Mouse (Mus musculus): ENCODE measurements at regions not wholly inside any gene's neighbourhood (a gene's known extent, or its start where the extent isn't known, plus 50 kb on each side); places are given as distances from the start of the nearest gene placed in this dataset.

DNA sequence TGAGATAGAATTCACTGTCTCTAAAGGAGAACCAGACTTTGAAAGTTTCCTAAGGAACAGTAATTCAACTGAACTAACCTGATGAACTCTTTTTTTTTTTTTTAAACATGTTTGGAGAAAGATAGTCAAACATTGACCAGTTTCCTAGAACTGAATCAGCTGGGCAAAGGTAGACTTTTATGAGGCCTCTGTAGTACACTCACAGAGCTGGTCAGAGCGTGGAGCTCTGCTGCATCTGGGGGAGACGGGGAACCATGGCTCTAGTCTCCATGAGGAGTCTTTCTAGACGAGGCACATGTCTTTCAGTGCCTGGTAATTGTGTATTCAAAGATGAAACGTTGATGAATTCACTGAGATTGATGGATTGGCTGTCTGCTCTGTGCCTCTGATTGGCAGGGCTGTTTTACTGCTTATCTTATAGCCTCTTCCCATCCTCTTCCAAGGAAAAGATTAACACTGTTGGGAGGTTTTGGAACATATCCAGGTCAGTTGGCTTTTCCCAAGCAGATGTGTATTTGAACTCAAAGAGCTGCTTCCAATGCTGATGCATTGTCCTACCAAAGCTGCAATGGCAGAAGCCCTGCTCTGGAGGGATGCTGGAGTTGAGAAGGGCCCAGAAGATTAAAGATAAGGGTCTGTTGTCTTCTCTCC, 122.5 kb upstream of the Maf start:
- 56% methylated on average over 4 of the region's 4 CpGs for WGBS
- H3K36me3 ChIP-seq = no peaks in the 10 kb centered on the region
- H3K4me1 ChIP-seq = no peaks in the 10 kb centered on the region
- H3K4me3 ChIP-seq (replicated peaks) = no peak overlapping the region
- ATAC-seq (ENCODE audit: low FRiP score) = no peak
- H3K27me3 ChIP-seq (replicated peaks) = no peaks in the 10 kb centered on the region
- H3K9me3 ChIP-seq (replicated peaks) = no peaks in the 10 kb centered on the region
- no peak overlapping the region for H3K9ac ChIP-seq (replicated peaks)
- no peak overlapping the region for H3K27ac ChIP-seq (replicated peaks)
- no peak overlapping the region for H3K4me2 ChIP-seq

DNA sequence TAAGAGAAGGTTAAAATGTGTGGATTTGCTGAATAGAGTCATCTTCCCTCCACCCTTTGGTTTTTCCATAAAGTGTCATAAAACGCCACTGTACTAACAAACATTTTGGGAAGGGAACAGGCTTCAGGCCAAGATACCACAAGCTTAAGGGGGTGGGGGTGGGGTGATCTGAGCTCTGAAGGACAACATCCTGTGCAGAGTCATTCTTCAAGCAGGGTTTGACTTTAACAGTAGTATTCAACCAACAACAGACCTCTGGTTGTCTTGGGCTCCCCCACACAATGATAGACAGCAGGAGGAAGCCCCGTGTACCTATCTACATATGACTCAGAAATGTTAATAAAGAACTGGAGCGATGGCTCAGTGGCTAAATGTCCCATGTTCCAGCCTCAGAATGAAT, 118.9 kb upstream of the Maf start:
- no peak overlapping the region for H3K9ac ChIP-seq (replicated peaks)
- no peak overlapping the region for H3K4me3 ChIP-seq (replicated peaks)
- no peaks in the 10 kb centered on the region for H3K27me3 ChIP-seq (replicated peaks)
- ATAC-seq (ENCODE audit: low FRiP score) = no peak
- no peaks in the 10 kb centered on the region for H3K4me1 ChIP-seq
- no peak overlapping the region for H3K27ac ChIP-seq (replicated peaks)
- no peaks in the 10 kb centered on the region for H3K36me3 ChIP-seq
- 90% methylated on average over 3 of the region's 3 CpGs for WGBS
- H3K4me2 ChIP-seq = no peak overlapping the region
- H3K9me3 ChIP-seq (replicated peaks) = no peaks in the 10 kb centered on the region

DNA sequence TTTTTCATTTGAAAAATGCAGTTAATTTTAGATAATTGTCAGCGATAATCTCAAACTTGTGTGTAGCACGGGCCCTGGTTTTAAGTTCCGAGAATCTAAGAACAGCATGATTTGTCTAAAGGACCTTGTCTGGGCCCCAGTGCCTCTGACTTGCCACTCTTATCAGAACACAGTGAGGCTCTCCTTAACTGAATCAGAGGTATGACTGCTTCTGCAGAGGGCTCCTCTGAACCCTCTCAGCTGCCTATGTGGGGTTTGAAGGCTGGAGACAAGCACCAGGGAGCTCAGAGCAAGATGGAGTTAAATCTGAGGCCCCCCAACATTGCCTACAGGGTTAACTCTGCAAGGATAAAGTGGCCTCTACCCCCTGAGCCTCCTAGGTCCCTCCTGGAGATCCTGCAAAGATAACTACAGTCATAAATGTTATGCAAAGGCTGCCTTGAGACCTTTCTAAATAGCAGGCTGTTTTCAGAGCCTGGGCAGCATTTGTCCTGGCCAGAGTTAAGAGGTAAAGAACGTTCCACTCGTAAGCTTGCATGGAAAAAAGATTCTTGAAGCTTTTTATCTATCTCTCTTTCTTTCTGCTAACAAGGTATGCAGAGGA, 118.4 kb upstream of the Maf start:
- Histone ChIP-seq H3K9me3 (replicated peaks) (no peaks in the 10 kb centered on the region), H3K27ac (replicated peaks) (no peak overlapping the region), H3K9ac (replicated peaks) (no peak overlapping the region), H3K27me3 (replicated peaks) (no peaks in the 10 kb centered on the region), H3K4me1 (no peaks in the 10 kb centered on the region), H3K36me3 (no peaks in the 10 kb centered on the region), H3K4me2 (no peak overlapping the region), H3K4me3 (replicated peaks) (no peak overlapping the region)
- no peak for ATAC-seq (ENCODE audit: low FRiP score)
- WGBS = 76% methylated on average over 5 of the region's 5 CpGs

DNA sequence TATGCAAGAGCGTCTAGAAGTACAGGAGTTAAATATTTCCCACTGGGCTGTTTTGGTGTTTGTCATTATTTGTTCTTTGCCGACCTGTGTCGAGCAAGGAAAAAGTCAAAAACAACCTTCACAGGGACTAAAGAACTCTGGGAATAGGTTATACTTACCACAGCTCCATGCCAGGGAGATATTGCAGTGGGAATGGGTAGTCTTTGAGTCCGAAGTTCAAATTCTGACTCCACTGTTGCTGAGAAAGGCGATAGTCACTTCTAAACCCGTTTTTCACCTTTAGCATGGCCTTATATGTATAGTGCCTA, 116.8 kb upstream of the Maf start:
- no peak overlapping the region for H3K4me2 ChIP-seq
- no peak overlapping the region for H3K9ac ChIP-seq (replicated peaks)
- no peak overlapping the region for H3K27ac ChIP-seq (replicated peaks)
- H3K9me3 ChIP-seq (replicated peaks) = no peaks in the 10 kb centered on the region
- 89% methylated on average over 6 of the region's 6 CpGs for WGBS
- no peak for ATAC-seq (ENCODE audit: low FRiP score)
- no peaks in the 10 kb centered on the region for H3K4me1 ChIP-seq
- no peak overlapping the region for H3K4me3 ChIP-seq (replicated peaks)
- no peaks in the 10 kb centered on the region for H3K27me3 ChIP-seq (replicated peaks)
- no peaks in the 10 kb centered on the region for H3K36me3 ChIP-seq

DNA sequence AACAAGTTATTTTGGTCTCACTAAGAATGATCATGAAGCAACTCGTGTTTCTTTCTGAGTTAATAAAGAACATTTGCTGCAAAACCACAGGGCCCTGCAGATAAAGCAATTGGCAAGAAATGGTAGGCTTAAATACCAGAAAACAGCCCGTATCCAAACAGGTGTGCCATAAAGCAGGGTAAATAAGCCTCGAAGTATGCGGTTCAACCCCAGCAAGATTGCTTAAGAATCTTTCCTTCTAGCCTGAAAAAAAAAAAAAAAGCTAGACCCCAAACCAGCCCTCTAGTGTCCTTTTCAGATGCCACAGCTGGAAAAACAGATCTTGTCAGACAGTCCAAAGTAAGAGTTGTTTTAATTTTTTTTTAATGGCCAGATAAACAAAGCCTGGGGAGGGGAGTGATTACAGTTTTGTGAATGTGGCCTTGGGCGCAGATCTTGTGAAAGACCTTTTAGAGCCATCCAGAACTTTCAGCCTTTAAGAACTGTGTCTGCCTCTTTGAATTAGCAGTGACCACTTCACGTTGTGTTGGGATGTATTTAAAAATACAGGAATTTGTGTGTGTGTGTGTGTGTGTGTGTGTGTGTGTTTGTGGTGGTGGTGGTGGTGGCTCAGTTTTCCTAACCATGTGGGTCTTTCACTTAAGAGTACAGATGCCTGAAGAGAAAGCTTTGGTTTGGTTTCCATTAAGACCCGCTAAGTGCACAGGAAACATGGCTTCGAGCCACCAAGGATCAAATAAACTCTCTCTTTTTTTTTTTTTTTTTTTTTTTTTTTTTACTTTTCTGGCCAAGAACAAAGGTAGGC, 116.3 kb upstream of the Maf start:
- ATAC-seq (ENCODE audit: low FRiP score) = no peak
- no peaks in the 10 kb centered on the region for H3K9me3 ChIP-seq (replicated peaks)
- no peak overlapping the region for H3K27ac ChIP-seq (replicated peaks)
- no peak overlapping the region for H3K4me3 ChIP-seq (replicated peaks)
- WGBS = 75% methylated on average over 8 of the region's 8 CpGs
- H3K9ac ChIP-seq (replicated peaks) = no peak overlapping the region
- H3K4me2 ChIP-seq = no peak overlapping the region
- no peaks in the 10 kb centered on the region for H3K4me1 ChIP-seq
- H3K36me3 ChIP-seq = no peaks in the 10 kb centered on the region
- H3K27me3 ChIP-seq (replicated peaks) = no peaks in the 10 kb centered on the region

DNA sequence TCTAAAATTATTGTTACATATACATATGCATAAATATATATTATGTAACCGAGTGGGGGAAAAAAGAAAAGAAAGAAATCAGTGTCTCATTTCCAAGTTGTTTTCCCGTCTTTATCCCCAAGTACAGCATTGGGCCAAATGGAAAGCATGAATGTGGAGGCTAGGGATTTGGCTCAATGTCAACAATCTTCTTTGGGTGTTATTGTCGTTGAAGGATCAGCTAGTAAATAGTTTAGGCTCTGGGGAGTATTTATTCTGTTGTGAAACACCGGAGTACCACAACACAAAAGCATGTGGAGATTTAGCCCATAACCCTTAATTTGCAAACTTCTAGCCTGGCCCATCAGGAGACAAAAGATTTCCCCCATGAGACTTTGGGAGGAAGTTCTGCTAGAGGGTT, 105.8 kb upstream of the Maf start:
- H3K4me1 ChIP-seq = no peaks in the 10 kb centered on the region
- no peak overlapping the region for H3K4me2 ChIP-seq
- H3K27me3 ChIP-seq (replicated peaks) = no peaks in the 10 kb centered on the region
- H3K36me3 ChIP-seq = no peaks in the 10 kb centered on the region
- no peak overlapping the region for H3K9ac ChIP-seq (replicated peaks)
- H3K4me3 ChIP-seq (replicated peaks) = no peak overlapping the region
- WGBS = 64% methylated on average over 4 of the region's 4 CpGs
- H3K9me3 ChIP-seq (replicated peaks) = no peaks in the 10 kb centered on the region
- no peak for ATAC-seq (ENCODE audit: low FRiP score)
- H3K27ac ChIP-seq (replicated peaks) = no peak overlapping the region

DNA sequence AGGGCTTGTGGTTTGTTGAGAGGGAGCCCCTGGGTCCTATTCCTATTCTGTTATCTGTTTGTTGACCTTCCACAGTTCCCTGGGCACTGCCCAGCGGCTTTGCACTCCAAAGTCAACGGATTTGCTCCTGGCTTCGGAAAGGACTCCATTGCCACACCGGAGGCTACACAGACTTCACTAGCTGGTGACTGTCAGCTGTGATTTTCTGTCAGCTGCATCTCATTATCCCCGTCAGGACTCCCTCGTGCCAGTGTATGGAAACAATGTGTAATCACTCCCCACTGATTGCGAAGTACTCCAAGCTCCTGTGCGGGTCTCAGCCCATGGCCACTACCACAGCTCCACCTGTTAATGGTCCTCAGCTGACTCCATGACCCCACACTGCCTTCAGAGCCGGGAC, 99.0 kb upstream of the Maf start:
- Histone ChIP-seq H3K4me1 (peaks cover 4% of the 10 kb centered on the region; the same call in 1 of the 2 replicates), H3K9me3 (replicated peaks) (no peaks in the 10 kb centered on the region), H3K4me3 (replicated peaks) (no peak overlapping the region), H3K27ac (replicated peaks) (no peak overlapping the region), H3K4me2 (no peak overlapping the region), H3K36me3 (no peaks in the 10 kb centered on the region), H3K27me3 (replicated peaks) (no peaks in the 10 kb centered on the region), H3K9ac (replicated peaks) (no peak overlapping the region)
- WGBS = 55% methylated on average over 9 of the region's 9 CpGs
- no peak for ATAC-seq (ENCODE audit: low FRiP score)

DNA sequence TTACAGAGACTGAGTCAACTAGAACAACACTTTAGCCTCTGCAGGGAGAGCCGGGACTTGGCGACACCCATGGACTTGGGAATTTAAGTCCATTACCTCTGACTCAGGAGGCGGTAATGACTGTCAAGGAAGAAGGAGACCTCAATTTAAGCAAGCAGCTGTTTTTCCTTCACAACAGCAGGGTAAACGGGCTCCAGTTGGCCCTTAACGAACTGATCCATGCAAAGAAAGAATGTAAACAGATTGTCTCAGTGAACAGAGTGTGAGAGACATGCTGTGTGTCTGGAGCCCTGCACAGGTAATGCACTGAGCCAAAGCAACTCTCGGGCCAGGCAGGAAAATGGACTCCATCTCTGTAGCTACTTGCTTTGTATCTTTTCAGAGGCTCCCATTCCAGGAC, 98.5 kb upstream of the Maf start:
- Histone ChIP-seq H3K36me3 (no peaks in the 10 kb centered on the region), H3K4me1 (peaks cover 4% of the 10 kb centered on the region; the same call in 1 of the 2 replicates), H3K27me3 (replicated peaks) (no peaks in the 10 kb centered on the region), H3K4me3 (replicated peaks) (no peak overlapping the region), H3K9me3 (replicated peaks) (no peaks in the 10 kb centered on the region), H3K9ac (replicated peaks) (no peak overlapping the region), H3K27ac (replicated peaks) (no peak overlapping the region), H3K4me2 (no peak overlapping the region)
- ATAC-seq (ENCODE audit: low FRiP score) = no peak
- 69% methylated on average over 6 of the region's 6 CpGs for WGBS

DNA sequence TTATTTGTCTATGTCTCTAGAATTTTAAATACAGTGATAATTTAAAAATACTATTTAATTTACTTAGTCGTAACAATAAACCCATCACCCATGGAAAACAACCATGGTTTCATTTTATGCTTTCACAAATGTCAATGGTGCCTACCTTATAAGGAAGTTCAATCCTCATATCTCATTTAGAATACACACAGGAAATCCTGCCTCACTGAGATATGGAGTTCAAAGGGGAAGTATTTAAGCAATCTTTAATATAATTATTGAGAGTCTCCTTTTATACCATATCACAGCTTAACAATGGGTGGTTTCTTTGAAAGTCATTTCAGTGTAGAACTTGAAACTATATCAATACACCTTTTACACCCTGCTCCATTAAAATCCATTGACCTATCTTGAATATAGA, 86.0 kb upstream of the Maf start:
- 89% methylated on average over 1 of the region's 1 CpGs for WGBS
- no peak overlapping the region for H3K4me2 ChIP-seq
- ATAC-seq (ENCODE audit: low FRiP score) = no peak

DNA sequence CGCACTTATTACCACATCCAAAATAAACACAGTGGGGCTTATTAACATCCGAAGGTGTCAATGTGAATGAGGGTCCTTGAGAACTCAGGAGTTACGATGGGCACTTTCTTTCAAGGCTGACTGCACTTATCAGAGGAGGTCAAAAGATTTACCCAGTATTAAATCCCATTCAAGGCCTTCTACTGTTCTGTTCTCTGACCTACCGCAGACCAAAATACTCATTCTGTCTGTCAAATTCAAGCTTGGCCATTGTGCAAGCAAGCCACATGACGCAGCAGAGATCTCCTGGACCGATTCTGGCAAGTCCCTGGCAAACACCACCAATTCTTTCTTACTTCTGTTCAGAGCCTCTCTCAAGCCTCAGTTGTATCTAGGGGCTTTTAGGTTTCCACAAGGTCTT, 80.8 kb upstream of the Maf start:
- no peaks in the 10 kb centered on the region for H3K9me3 ChIP-seq (replicated peaks)
- no peak overlapping the region for H3K4me3 ChIP-seq (replicated peaks)
- H3K9ac ChIP-seq (replicated peaks) = no peak overlapping the region
- WGBS = 64% methylated on average over 6 of the region's 6 CpGs
- H3K27me3 ChIP-seq (replicated peaks) = no peaks in the 10 kb centered on the region
- ATAC-seq (ENCODE audit: low FRiP score) = no peak
- H3K4me2 ChIP-seq = no peak overlapping the region
- H3K36me3 ChIP-seq = no peaks in the 10 kb centered on the region
- H3K27ac ChIP-seq (replicated peaks) = no peak overlapping the region
- H3K4me1 ChIP-seq = no peaks in the 10 kb centered on the region

More for the DNA sequence above, 86.0 kb upstream of the Maf start:
- Histone ChIP-seq H3K27ac (replicated peaks) (no peak overlapping the region), H3K9ac (replicated peaks) (no peak overlapping the region), H3K9me3 (replicated peaks) (no peaks in the 10 kb centered on the region), H3K4me1 (no peaks in the 10 kb centered on the region), H3K4me3 (replicated peaks) (no peak overlapping the region), H3K36me3 (no peaks in the 10 kb centered on the region), H3K27me3 (replicated peaks) (no peaks in the 10 kb centered on the region)

DNA sequence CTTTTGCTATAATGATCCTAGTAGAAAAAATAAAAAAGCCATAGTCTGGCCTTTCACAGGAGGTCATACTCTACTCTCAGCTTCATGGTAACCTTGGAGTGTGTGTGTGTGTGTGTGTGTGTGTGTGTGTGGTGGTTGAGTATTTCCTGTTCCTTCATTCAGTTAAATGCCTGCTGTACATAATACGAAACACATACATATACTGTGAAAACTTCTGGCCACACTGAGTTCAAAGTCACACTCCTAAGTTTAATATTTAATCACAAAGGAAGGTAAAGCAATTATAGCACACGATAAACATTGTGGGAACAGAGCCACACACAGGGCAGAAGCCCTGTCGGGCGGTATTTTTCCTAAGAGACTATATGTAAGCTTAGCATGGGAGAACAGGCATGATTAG, 78.6 kb upstream of the Maf start:
- Histone ChIP-seq H3K9ac (replicated peaks) (no peak overlapping the region), H3K36me3 (no peaks in the 10 kb centered on the region), H3K27ac (replicated peaks) (no peak overlapping the region), H3K9me3 (replicated peaks) (no peaks in the 10 kb centered on the region), H3K4me2 (no peak overlapping the region), H3K4me1 (no peaks in the 10 kb centered on the region), H3K27me3 (replicated peaks) (no peaks in the 10 kb centered on the region), H3K4me3 (replicated peaks) (no peak overlapping the region)
- ATAC-seq (ENCODE audit: low FRiP score) = no peak
- 91% methylated on average over 4 of the region's 4 CpGs for WGBS

DNA sequence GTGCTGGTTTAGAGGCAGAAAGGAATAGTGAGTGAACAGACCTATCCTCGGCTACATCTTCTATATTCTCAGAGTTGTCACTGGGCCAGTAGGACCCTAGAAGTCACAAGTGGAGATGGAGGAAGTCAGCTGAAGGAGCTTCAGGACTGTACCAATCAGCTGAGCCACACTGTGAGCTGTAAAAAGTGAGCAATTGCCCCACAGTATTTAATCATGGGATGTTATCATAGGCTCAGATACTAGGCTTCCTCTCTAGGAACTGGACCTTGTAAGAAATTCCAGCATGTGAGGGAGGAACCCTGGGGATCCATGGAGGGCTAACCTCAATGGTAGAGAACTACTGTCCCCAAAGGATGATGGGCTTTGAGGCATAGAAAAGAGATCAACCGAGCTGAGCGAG, 78.2 kb upstream of the Maf start:
- no peaks in the 10 kb centered on the region for H3K9me3 ChIP-seq (replicated peaks)
- no peak for ATAC-seq (ENCODE audit: low FRiP score)
- 94% methylated on average over 3 of the region's 3 CpGs for WGBS
- H3K27me3 ChIP-seq (replicated peaks) = no peaks in the 10 kb centered on the region
- H3K4me2 ChIP-seq = no peak overlapping the region
- no peak overlapping the region for H3K4me3 ChIP-seq (replicated peaks)
- H3K36me3 ChIP-seq = no peaks in the 10 kb centered on the region
- H3K9ac ChIP-seq (replicated peaks) = no peak overlapping the region
- H3K27ac ChIP-seq (replicated peaks) = no peak overlapping the region
- no peaks in the 10 kb centered on the region for H3K4me1 ChIP-seq

All from neural tube, embryonic 15.5 days (tissue).